Mouse (Mus musculus) testis, adult 2 months (tissue): ENCODE measurements at regions not wholly inside any gene's neighbourhood (a gene's known extent, or its start where the extent isn't known, plus 50 kb on each side); places are given as distances from the start of the nearest gene placed in this dataset.

Source experiments
- H3K27ac ChIP-seq: fragments of 200-500 bp; 2 replicates; pipeline ENCODE4 v1.5.1; 2012; ENCODE audit warnings: low read depth, low read length; ENCODE audit not compliant: control insufficient read depth, insufficient read depth
- H3K27me3 ChIP-seq: fragments of 200-500 bp; 2 replicates; pipeline ENCODE4 v1.6.1; 2012; ENCODE audit warnings: mild to moderate bottlenecking, low read length, moderate library complexity; ENCODE audit not compliant: control insufficient read depth, insufficient read depth
- H3K36me3 ChIP-seq: fragments of 200-500 bp; 2 replicates; pipeline ENCODE4 v1.6.1; 2012; ENCODE audit warnings: mild to moderate bottlenecking, low read length; ENCODE audit not compliant: control insufficient read depth, insufficient read depth
- H3K4me1 ChIP-seq: fragments of 200-500 bp; 2 replicates; pipeline ENCODE4 v1.6.1; 2012; ENCODE audit warnings: low read length; ENCODE audit not compliant: control insufficient read depth, insufficient read depth
- H3K4me3 ChIP-seq: fragments of 200-500 bp; 2 replicates; pipeline ENCODE4 v1.5.1; 2012; ENCODE audit warnings: low read depth, mild to moderate bottlenecking, low read length, moderate library complexity, mixed read lengths; ENCODE audit not compliant: control insufficient read depth
- CTCF ChIP-seq: fragments of 200-500 bp; IDR thresholded peaks from 2 replicates; pipeline ENCODE4 v1.5.1; 2012; ENCODE audit warnings: low read depth, mild to moderate bottlenecking, inconsistent platforms, low read length, moderate library complexity; ENCODE audit not compliant: control insufficient read depth, insufficient read depth, insufficient replicate concordance
- POLR2A ChIP-seq: fragments of 200-500 bp; IDR thresholded peaks from 2 replicates; pipeline ENCODE4 v1.6.1; 2012; ENCODE audit warnings: low read depth, mild to moderate bottlenecking, inconsistent platforms, low read length, moderate library complexity; ENCODE audit not compliant: control insufficient read depth

- H3K36me3 ChIP-seq, result no peaks in the 10 kb centered on the region
- TF ChIP-seq CTCF, result no peak
- TF ChIP-seq POLR2A, result no peak
- H3K27me3 ChIP-seq, result no peaks in the 10 kb centered on the region
- no peak overlapping the region for H3K4me3 ChIP-seq
- no peak overlapping the region; the same call in 1 of the 2 replicates for H3K27ac ChIP-seq
- H3K4me1 ChIP-seq, result peaks cover 7% of the 10 kb centered on the region
Measured at GRCm38 (mm10) chr2:174858835-174859215, 98.4 kb downstream of the Edn3 start.

- Histone ChIP-seq H3K27me3 (no peaks in the 10 kb centered on the region), H3K27ac (no peak overlapping the region), H3K4me1 (peaks cover 7% of the 10 kb centered on the region), H3K4me3 (no peak overlapping the region), H3K36me3 (no peaks in the 10 kb centered on the region)
- TF ChIP-seq CTCF, result peak; percentile 68
- no peak for TF ChIP-seq POLR2A
Measured at GRCm38 (mm10) chr2:174859533-174859932, 99.1 kb downstream of the Edn3 start.

GRCm38 (mm10) chr2:174864657-174865056 lies 104.2 kb downstream of the Edn3 start:
- Histone ChIP-seq H3K4me3 (no peak overlapping the region), H3K36me3 (no peaks in the 10 kb centered on the region), H3K27me3 (no peaks in the 10 kb centered on the region), H3K4me1 (peaks cover 4% of the 10 kb centered on the region; the same call in 1 of the 2 replicates), H3K27ac (no peak overlapping the region)
- no peak for TF ChIP-seq CTCF
- TF ChIP-seq POLR2A, result no peak

- H3K27ac ChIP-seq, result peak overlapping the region; percentile 65
- no peak for TF ChIP-seq CTCF
Measured at GRCm38 (mm10) chr2:174866546-174866945, 106.1 kb downstream of the Edn3 start.

GRCm38 (mm10) chr2:174867397-174867796 lies 107.0 kb downstream of the Edn3 start:
- TF ChIP-seq CTCF (no peak), POLR2A (no peak)
- Histone ChIP-seq H3K4me3 (no peak overlapping the region), H3K36me3 (no peaks in the 10 kb centered on the region), H3K27ac (no peak overlapping the region), H3K4me1 (peaks cover 4% of the 10 kb centered on the region; the same call in 1 of the 2 replicates), H3K27me3 (no peaks in the 10 kb centered on the region)

More at GRCm38 (mm10) chr2:174866546-174866945, 106.1 kb downstream of the Edn3 start:
- Histone ChIP-seq H3K4me3 (no peak overlapping the region), H3K36me3 (no peaks in the 10 kb centered on the region), H3K27me3 (no peaks in the 10 kb centered on the region), H3K4me1 (peaks cover 4% of the 10 kb centered on the region; the same call in 1 of the 2 replicates)

GRCm38 (mm10) chr2:174868186-174868585 lies 107.8 kb downstream of the Edn3 start:
- TF ChIP-seq POLR2A, result no peak
- no peak for TF ChIP-seq CTCF
- H3K36me3 ChIP-seq, result no peaks in the 10 kb centered on the region
- no peaks in the 10 kb centered on the region for H3K27me3 ChIP-seq
- peaks cover 4% of the 10 kb centered on the region; the same call in 1 of the 2 replicates for H3K4me1 ChIP-seq
- no peak overlapping the region for H3K4me3 ChIP-seq
- H3K27ac ChIP-seq, result peak overlapping the region; percentile 72; the same call in 1 of the 2 replicates

- H3K4me3 ChIP-seq, result no peak overlapping the region
- H3K36me3 ChIP-seq, result no peaks in the 10 kb centered on the region
- H3K4me1 ChIP-seq, result peaks cover 4% of the 10 kb centered on the region; the same call in 1 of the 2 replicates
- H3K27ac ChIP-seq, result peak overlapping the region; percentile 72; the same call in 1 of the 2 replicates
- no peaks in the 10 kb centered on the region for H3K27me3 ChIP-seq
- TF ChIP-seq POLR2A (no peak), CTCF (no peak)
Measured at GRCm38 (mm10) chr2:174868743-174869369, 108.4 kb downstream of the Edn3 start.

- peaks cover 4% of the 10 kb centered on the region; the same call in 1 of the 2 replicates for H3K4me1 ChIP-seq
Measured at GRCm38 (mm10) chr2:174870284-174870683, 109.9 kb downstream of the Edn3 start.

More at GRCm38 (mm10) chr2:174870284-174870683, 109.9 kb downstream of the Edn3 start:
- no peak for TF ChIP-seq POLR2A
- TF ChIP-seq CTCF, result peak; percentile 16; the same call in 1 of the 2 replicates
- H3K27ac ChIP-seq, result no peak overlapping the region
- H3K36me3 ChIP-seq, result no peaks in the 10 kb centered on the region
- no peaks in the 10 kb centered on the region for H3K27me3 ChIP-seq
- H3K4me3 ChIP-seq, result no peak overlapping the region
